11 mouse cellular contexts compared by ENCODE assay signal in the genomic region with DNA sequence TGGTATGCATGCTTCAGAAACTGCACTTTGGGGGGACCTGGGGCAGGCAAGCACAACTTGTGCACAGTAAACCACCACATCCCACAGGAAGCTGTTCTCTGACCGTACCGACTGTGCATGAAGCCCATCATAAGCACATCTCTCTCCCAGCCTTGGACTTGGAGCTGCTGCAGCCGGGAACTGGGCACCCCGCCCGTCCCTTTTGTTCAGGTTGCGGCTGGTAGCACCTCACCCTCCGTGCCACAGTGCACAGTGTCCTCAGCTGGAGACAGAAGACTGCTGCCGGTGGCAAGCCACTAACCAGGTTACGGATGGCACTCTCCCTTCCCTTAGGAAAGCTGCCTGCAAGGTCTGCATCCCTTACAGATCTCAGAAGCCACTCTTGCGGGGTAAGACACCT. TPM values are rescaled to one million over a fixed set of nuclear protein-coding genes. Genes with fewer than 3 reads are reported as not detected.
DNase-seq lines count a peak whose midpoint lies in the region; ATAC-seq and TF ChIP-seq lines count a peak whose summit lies in the region.
"Had no signal": no experiment of that assay in that cellular context is flagged by ENCODE, and none has a peak within 500 bp of the region (broad histone marks: within the 10 kb centered on the region; RNA-seq: fewer than 3 reads in every experiment).

No protein-coding gene starts in this region.

- H3K4me3 ChIP-seq in hindbrain, embryonic 10.5 days, result no peak overlapping the region
- no peak overlapping the region for H3K4me3 ChIP-seq in hindbrain, embryonic 12.5 days
- H3K4me3 ChIP-seq in lung, postnatal 0 days (ENCODE audit: low read depth, low read length), result no peak overlapping the region
- H3K4me3 ChIP-seq in embryonic facial prominence, embryonic 15.5 days (replicated peaks), result no peak overlapping the region
- no peak overlapping the region for H3K4me3 ChIP-seq in stomach, embryonic 14.5 days (ENCODE audit: low read depth, low read length)
- no peak overlapping the region for H3K4me3 ChIP-seq in midbrain, postnatal 0 days (ENCODE audit: low read depth, low read length)
- H3K4me3 ChIP-seq: embryonic facial prominence, embryonic 13.5 days had no signal

- H3K4me1 ChIP-seq in hindbrain, embryonic 10.5 days (replicated peaks), result peaks cover 32% of the 10 kb centered on the region
- H3K4me1 ChIP-seq in hindbrain, embryonic 12.5 days, result peaks cover 24% of the 10 kb centered on the region
- H3K4me1 ChIP-seq in lung, postnatal 0 days (ENCODE audit: insufficient read depth, low read depth, low read length), result peaks cover 5% of the 10 kb centered on the region; the same call in 1 of the 2 replicates
- H3K4me1 ChIP-seq in embryonic facial prominence, embryonic 15.5 days, result peaks cover 7% of the 10 kb centered on the region
- no peaks in the 10 kb centered on the region for H3K4me1 ChIP-seq in stomach, embryonic 14.5 days (ENCODE audit: control insufficient read depth, insufficient read depth, low read length)
- H3K4me1 ChIP-seq in midbrain, postnatal 0 days (ENCODE audit: insufficient read depth, low read length), result no peaks in the 10 kb centered on the region

- no peak for TF ChIP-seq CTCF in lung, postnatal 0 days (IDR thresholded peaks at IDR 0.05)
- no peak for TF ChIP-seq CTCF in midbrain, postnatal 0 days (IDR thresholded peaks at IDR 0.05)

- H3K27me3 ChIP-seq in hindbrain, embryonic 10.5 days (ENCODE audit: insufficient read depth, poor library complexity, severe bottlenecking), result no peaks in the 10 kb centered on the region; the same call in 1 of the 2 replicates
- no peaks in the 10 kb centered on the region for H3K27me3 ChIP-seq in hindbrain, embryonic 12.5 days
- H3K27me3 ChIP-seq in lung, postnatal 0 days (replicated peaks; ENCODE audit: insufficient read depth, low read length), result no peaks in the 10 kb centered on the region
- H3K27me3 ChIP-seq in embryonic facial prominence, embryonic 15.5 days, result no peaks in the 10 kb centered on the region
- H3K27me3 ChIP-seq in stomach, embryonic 14.5 days (ENCODE audit: control insufficient read depth, insufficient read depth, low read length), result no peaks in the 10 kb centered on the region
- no peaks in the 10 kb centered on the region for H3K27me3 ChIP-seq in midbrain, postnatal 0 days (ENCODE audit: insufficient read depth, low read length)
- H3K27me3 ChIP-seq: embryonic facial prominence, embryonic 13.5 days had no signal

- H3K27ac ChIP-seq in hindbrain, embryonic 10.5 days, result peak overlapping the region; percentile 45
- H3K27ac ChIP-seq in hindbrain, embryonic 12.5 days, result no peak overlapping the region
- H3K27ac ChIP-seq in lung, postnatal 0 days (ENCODE audit: low read length), result no peak overlapping the region
- 0 out of 2 replicates have a peak overlapping the region, but pooled peaks have one; percentile 7 for H3K27ac ChIP-seq in embryonic facial prominence, embryonic 15.5 days (replicated peaks)
- H3K27ac ChIP-seq in stomach, embryonic 14.5 days (ENCODE audit: low read length), result no peak overlapping the region
- no peak overlapping the region for H3K27ac ChIP-seq in midbrain, postnatal 0 days (ENCODE audit: low read depth, low read length)

- no peak for DNase-seq in hindbrain, embryonic 10.5 days (ENCODE audit: low spot score)
- DNase-seq in lung, postnatal 0 days (ENCODE audit: low spot score), result no peak
- DNase-seq in lung, postnatal 25 days (ENCODE audit: low spot score), result no peak
- no peak for DNase-seq in left cerebral cortex, adult 9 months (ENCODE audit: low spot score in 2 of 2)
- no peak for DNase-seq in midbrain, postnatal 0 days (ENCODE audit: low spot score)
- DNase-seq: thymus, adult 18-20 months had no signal

- H3K36me3 ChIP-seq in hindbrain, embryonic 10.5 days, result peaks cover 8% of the 10 kb centered on the region; the same call in 1 of the 2 replicates
- no peaks in the 10 kb centered on the region for H3K36me3 ChIP-seq in hindbrain, embryonic 12.5 days
- no peaks in the 10 kb centered on the region for H3K36me3 ChIP-seq in lung, postnatal 0 days (ENCODE audit: insufficient read depth, low read length)
- H3K36me3 ChIP-seq in embryonic facial prominence, embryonic 15.5 days, result no peaks in the 10 kb centered on the region
- H3K36me3 ChIP-seq in stomach, embryonic 14.5 days (ENCODE audit: control insufficient read depth, insufficient read depth, low read length), result no peaks in the 10 kb centered on the region
- H3K36me3 ChIP-seq in midbrain, postnatal 0 days (ENCODE audit: insufficient read depth, low read length), result no peaks in the 10 kb centered on the region
- H3K36me3 ChIP-seq: embryonic facial prominence, embryonic 13.5 days had no signal

- no peak for TF ChIP-seq EP300 in lung, postnatal 0 days (IDR thresholded peaks at IDR 0.05)

- H3K4me2 ChIP-seq in hindbrain, embryonic 12.5 days (replicated peaks), result no peak overlapping the region
- no peak overlapping the region for H3K4me2 ChIP-seq in lung, postnatal 0 days (replicated peaks; ENCODE audit: low read depth, low read length)
- H3K4me2 ChIP-seq in embryonic facial prominence, embryonic 15.5 days (replicated peaks), result no peak overlapping the region
- H3K4me2 ChIP-seq in stomach, embryonic 14.5 days (replicated peaks; ENCODE audit: low read depth, low read length), result no peak overlapping the region
- H3K4me2 ChIP-seq in midbrain, postnatal 0 days (ENCODE audit: low read depth, low read length, poor library complexity, severe bottlenecking), result no peak overlapping the region
- H3K4me2 ChIP-seq: embryonic facial prominence, embryonic 13.5 days; lung, embryonic 14.5 days had no signal

- no peaks in the 10 kb centered on the region for H3K9me3 ChIP-seq in hindbrain, embryonic 10.5 days
- H3K9me3 ChIP-seq in hindbrain, embryonic 12.5 days (replicated peaks), result no peaks in the 10 kb centered on the region
- no peaks in the 10 kb centered on the region for H3K9me3 ChIP-seq in lung, postnatal 0 days (ENCODE audit: low read length)
- no peaks in the 10 kb centered on the region for H3K9me3 ChIP-seq in embryonic facial prominence, embryonic 15.5 days (replicated peaks)
- H3K9me3 ChIP-seq in stomach, embryonic 14.5 days (ENCODE audit: control insufficient read depth, low read depth, low read length), result no peaks in the 10 kb centered on the region
- H3K9me3 ChIP-seq in midbrain, postnatal 0 days (ENCODE audit: low read length), result no peaks in the 10 kb centered on the region
- H3K9me3 ChIP-seq: embryonic facial prominence, embryonic 13.5 days had no signal

- ATAC-seq in hindbrain, embryonic 12.5 days (ENCODE audit: low FRiP score), result no peak
- ATAC-seq in lung, postnatal 0 days, result 0 out of 2 replicates have a peak, but pooled peaks have one; percentile 19
- no peak for ATAC-seq in embryonic facial prominence, embryonic 15.5 days (ENCODE audit: insufficient number of reproducible peaks, low FRiP score, low TSS enrichment, low read depth)
- 0 out of 2 replicates have a peak, but pooled peaks have one; percentile 2 for ATAC-seq in stomach, embryonic 14.5 days (ENCODE audit: insufficient number of reproducible peaks, insufficient read depth, low FRiP score, low read depth)
- ATAC-seq in midbrain, postnatal 0 days (ENCODE audit: low FRiP score), result no peak

- 86% methylated on average over 10 of the region's 10 CpGs for WGBS in hindbrain, embryonic 10.5 days
- 77% methylated on average over 10 of the region's 10 CpGs for WGBS in hindbrain, embryonic 12.5 days
- WGBS in lung, postnatal 0 days, result 49% methylated on average over 10 of the region's 10 CpGs
- 76% methylated on average over 10 of the region's 10 CpGs for WGBS in embryonic facial prominence, embryonic 15.5 days
- WGBS in stomach, embryonic 14.5 days, result 72% methylated on average over 10 of the region's 10 CpGs
- 77% methylated on average over 10 of the region's 10 CpGs for WGBS in midbrain, postnatal 0 days

- H3K9ac ChIP-seq in hindbrain, embryonic 12.5 days, result no peak overlapping the region
- H3K9ac ChIP-seq in lung, postnatal 0 days (replicated peaks; ENCODE audit: low read depth), result no peak overlapping the region
- no peak overlapping the region for H3K9ac ChIP-seq in embryonic facial prominence, embryonic 15.5 days
- no peak overlapping the region for H3K9ac ChIP-seq in stomach, embryonic 14.5 days (replicated peaks; ENCODE audit: low read depth, low read length)
- no peak overlapping the region for H3K9ac ChIP-seq in midbrain, postnatal 0 days (replicated peaks; ENCODE audit: low read length, poor library complexity, severe bottlenecking)
- H3K9ac ChIP-seq: embryonic facial prominence, embryonic 13.5 days; lung, embryonic 14.5 days had no signal

RNA-seq across cellular contexts. Expression of gene Abcc4, which starts 15.7 kb away (rescaled TPM):
- 2.8 and 4.6 TPM in 2 replicates for polyA plus RNA-seq in hindbrain, embryonic 10.5 days (2016; fragmentation: Nextera tagmentation; extraction: Ambion mirVana)
- 2.8 and 3.2 TPM in 2 replicates for polyA plus RNA-seq in hindbrain, embryonic 12.5 days (2016; fragmentation: Nextera tagmentation; extraction: Ambion mirVana)
- polyA plus RNA-seq in lung, postnatal 0 days (2015; fragmentation: Nextera tagmentation; extraction: Ambion mirVana), result 1.0 and 1.2 TPM in 2 replicates
- polyA plus RNA-seq in embryonic facial prominence, embryonic 15.5 days (2015; fragmentation: Nextera tagmentation; extraction: Ambion mirVana), result 3.2 and 4.3 TPM in 2 replicates
- 5.0 and 5.6 TPM in 2 replicates for polyA plus RNA-seq in stomach, embryonic 14.5 days (2014; fragmentation: Nextera tagmentation; extraction: Ambion mirVana)
- total RNA-seq in midbrain, postnatal 0 days (2014; rRNA removed), result 3.5 and 3.6 TPM in 2 replicates
- polyA plus RNA-seq in midbrain, postnatal 0 days (2015; fragmentation: Nextera tagmentation; extraction: Ambion mirVana), result 2.2 and 2.4 TPM in 2 replicates

Comparison
In these comparisons a context has a peak if more than half of its experiments do, and no peak if none do; other contexts are left out.
1. H3K27ac ChIP-seq: peak in hindbrain, embryonic 10.5 days (single experiment) and embryonic facial prominence, embryonic 15.5 days (single experiment); none in hindbrain, embryonic 12.5 days (single experiment), lung, postnatal 0 days (single experiment), stomach, embryonic 14.5 days (single experiment) and midbrain, postnatal 0 days (single experiment).
2. ATAC-seq: peak in lung, postnatal 0 days (single experiment) and stomach, embryonic 14.5 days (single experiment); none in hindbrain, embryonic 12.5 days (single experiment), embryonic facial prominence, embryonic 15.5 days (single experiment) and midbrain, postnatal 0 days (single experiment).